9 mouse cellular contexts compared by ENCODE assay signal in the genomic region with DNA sequence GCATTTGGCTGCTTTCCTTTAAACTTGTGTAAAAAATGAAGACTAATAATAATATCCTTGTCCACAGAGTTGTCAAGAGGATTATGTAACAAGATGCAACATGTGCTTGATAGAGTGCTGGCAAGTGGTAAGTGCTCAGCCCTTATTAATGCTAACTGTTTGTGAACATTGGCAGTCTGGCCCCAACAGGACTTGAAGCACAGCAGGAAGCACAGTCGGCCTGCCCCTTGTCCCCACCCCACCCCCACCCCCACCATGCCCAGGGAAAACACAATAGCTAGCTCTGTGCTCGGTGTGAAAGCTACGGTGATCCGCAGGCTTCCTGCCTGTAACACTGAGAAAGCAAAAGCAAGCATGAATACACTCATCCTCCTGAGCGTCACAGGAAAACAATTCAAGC. TPM values are rescaled to one million over a fixed set of nuclear protein-coding genes. Genes with fewer than 3 reads are reported as not detected.
DNase-seq lines count a peak whose midpoint lies in the region; ATAC-seq lines count a peak whose summit lies in the region.
"Had no signal": no experiment of that assay in that cellular context is flagged by ENCODE, and none has a peak within 500 bp of the region (broad histone marks: within the 10 kb centered on the region; RNA-seq: fewer than 3 reads in every experiment).

No protein-coding gene starts in this region.

- H3K9ac ChIP-seq in midbrain, embryonic 15.5 days, result no peak overlapping the region
- H3K9ac ChIP-seq in forebrain, embryonic 11.5 days (ENCODE audit: low read length), result no peak overlapping the region
- H3K9ac ChIP-seq in limb, embryonic 11.5 days (ENCODE audit: low read length), result no peak overlapping the region

- H3K27ac ChIP-seq in midbrain, embryonic 10.5 days (replicated peaks), result peak overlapping the region; percentile 52; the same call in 1 of the 2 replicates
- no peak overlapping the region for H3K27ac ChIP-seq in midbrain, embryonic 15.5 days
- no peak overlapping the region for H3K27ac ChIP-seq in forebrain, embryonic 11.5 days (ENCODE audit: low read depth, low read length)
- H3K27ac ChIP-seq in limb, embryonic 11.5 days (replicated peaks; ENCODE audit: low read depth, low read length), result no peak overlapping the region

- peaks cover 68% of the 10 kb centered on the region for H3K27me3 ChIP-seq in midbrain, embryonic 10.5 days (ENCODE audit: low read depth, poor library complexity, severe bottlenecking)
- H3K27me3 ChIP-seq in midbrain, embryonic 15.5 days (replicated peaks), result peaks cover 6% of the 10 kb centered on the region; the same call in 1 of the 2 replicates
- H3K27me3 ChIP-seq in forebrain, embryonic 11.5 days (ENCODE audit: control insufficient read depth, insufficient read depth, low read length), result peaks cover 5% of the 10 kb centered on the region; the same call in 1 of the 2 replicates
- H3K27me3 ChIP-seq in limb, embryonic 11.5 days (ENCODE audit: control insufficient read depth, insufficient read depth, low read length), result 0 out of 2 replicates have a peak, but pooled peaks cover 6% of the 10 kb centered on the region

- 0 out of 2 replicates have a peak overlapping the region, but pooled peaks have one; percentile 7 for H3K4me3 ChIP-seq in midbrain, embryonic 10.5 days
- H3K4me3 ChIP-seq in midbrain, embryonic 15.5 days, result no peak overlapping the region
- no peak overlapping the region for H3K4me3 ChIP-seq in forebrain, embryonic 11.5 days (ENCODE audit: low read depth, low read length)
- no peak overlapping the region for H3K4me3 ChIP-seq in limb, embryonic 11.5 days (ENCODE audit: low read depth, low read length)

- no peaks in the 10 kb centered on the region for H3K36me3 ChIP-seq in midbrain, embryonic 10.5 days
- no peaks in the 10 kb centered on the region for H3K36me3 ChIP-seq in midbrain, embryonic 15.5 days (replicated peaks)
- no peaks in the 10 kb centered on the region for H3K36me3 ChIP-seq in forebrain, embryonic 11.5 days (ENCODE audit: control insufficient read depth, insufficient read depth, low read length)
- H3K36me3 ChIP-seq in limb, embryonic 11.5 days (ENCODE audit: control insufficient read depth, insufficient read depth, low read length), result no peaks in the 10 kb centered on the region

- peak; percentile 14 for DNase-seq in midbrain, embryonic 10.5 days (ENCODE audit: low spot score)
- DNase-seq in forebrain, embryonic 11.5 days (ENCODE audit: low spot score), result peak; percentile 53
- peak; percentile 21 for DNase-seq in limb, embryonic 11.5 days (ENCODE audit: low spot score)
- DNase-seq in retina, postnatal 1 day, result peak; percentile 75
- DNase-seq in cerebellum, adult 11 months, result no peak
- no peak for DNase-seq in urinary bladder, postnatal 36 days (ENCODE audit: low spot score in 2 of 2)
- DNase-seq in urinary bladder, postnatal 14 days (ENCODE audit: low spot score), result no peak
- DNase-seq: kidney, adult 11 months had no signal

- H3K9me3 ChIP-seq in midbrain, embryonic 10.5 days (replicated peaks), result no peaks in the 10 kb centered on the region
- H3K9me3 ChIP-seq in midbrain, embryonic 15.5 days, result no peaks in the 10 kb centered on the region
- no peaks in the 10 kb centered on the region for H3K9me3 ChIP-seq in forebrain, embryonic 11.5 days (ENCODE audit: control insufficient read depth, low read length)
- no peaks in the 10 kb centered on the region for H3K9me3 ChIP-seq in limb, embryonic 11.5 days (ENCODE audit: control insufficient read depth, low read length)

- no peak; the same call in 1 of the 2 replicates for ATAC-seq in midbrain, embryonic 15.5 days (replicated peaks)
- ATAC-seq in forebrain, embryonic 11.5 days (replicated peaks; ENCODE audit: low FRiP score), result peak; percentile 78
- peak; percentile 57; the same call in 1 of the 2 replicates for ATAC-seq in limb, embryonic 11.5 days (ENCODE audit: insufficient number of reproducible peaks, low FRiP score, low TSS enrichment, low read depth)

- 30% methylated on average over 5 of the region's 5 CpGs for WGBS in midbrain, embryonic 10.5 days
- WGBS in midbrain, embryonic 15.5 days, result 27% methylated on average over 5 of the region's 5 CpGs
- 15% methylated on average over 5 of the region's 5 CpGs for WGBS in forebrain, embryonic 11.5 days
- WGBS in limb, embryonic 11.5 days, result 23% methylated on average over 5 of the region's 5 CpGs

- H3K4me1 ChIP-seq in midbrain, embryonic 10.5 days, result peaks cover 6% of the 10 kb centered on the region
- no peaks in the 10 kb centered on the region for H3K4me1 ChIP-seq in midbrain, embryonic 15.5 days
- no peaks in the 10 kb centered on the region for H3K4me1 ChIP-seq in forebrain, embryonic 11.5 days (replicated peaks; ENCODE audit: control insufficient read depth, insufficient read depth, low read length)
- H3K4me1 ChIP-seq in limb, embryonic 11.5 days (ENCODE audit: control insufficient read depth, insufficient read depth, low read length), result no peaks in the 10 kb centered on the region

- H3K4me2 ChIP-seq in midbrain, embryonic 15.5 days, result no peak overlapping the region
- H3K4me2 ChIP-seq in forebrain, embryonic 11.5 days (ENCODE audit: low read depth, low read length, severe bottlenecking), result 0 out of 2 replicates have a peak overlapping the region, but pooled peaks have one; percentile 18
- no peak overlapping the region for H3K4me2 ChIP-seq in limb, embryonic 11.5 days (ENCODE audit: low read depth, severe bottlenecking)

RNA-seq across cellular contexts. Expression of a gene that starts 12.3 kb away (rescaled TPM):
- 0.15 and 0.43 TPM in 2 replicates for polyA plus RNA-seq in midbrain, embryonic 10.5 days (2016; fragmentation: Nextera tagmentation; extraction: Ambion mirVana)
- 0.32 and 0.44 TPM in 2 replicates for polyA plus RNA-seq in midbrain, embryonic 15.5 days (2015; fragmentation: Nextera tagmentation; extraction: Ambion mirVana)
- 0.28 TPM in 2 replicates for polyA plus RNA-seq in forebrain, embryonic 11.5 days (2014; fragmentation: Nextera tagmentation; extraction: Ambion mirVana)
- 0.87 and 0.91 TPM in 2 replicates for polyA plus RNA-seq in limb, embryonic 11.5 days (2014; fragmentation: Nextera tagmentation; extraction: Ambion mirVana)

RNA-seq across cellular contexts. Expression of a gene that starts 23.5 kb away (rescaled TPM):
- polyA plus RNA-seq in midbrain, embryonic 10.5 days (2016; fragmentation: Nextera tagmentation; extraction: Ambion mirVana), result 7.7 and 9.4 TPM in 2 replicates
- 2.9 and 3.1 TPM in 2 replicates for polyA plus RNA-seq in midbrain, embryonic 15.5 days (2015; fragmentation: Nextera tagmentation; extraction: Ambion mirVana)
- polyA plus RNA-seq in forebrain, embryonic 11.5 days (2014; fragmentation: Nextera tagmentation; extraction: Ambion mirVana), result 11.0 and 12.2 TPM in 2 replicates
- 9.5 and 10.3 TPM in 2 replicates for polyA plus RNA-seq in limb, embryonic 11.5 days (2014; fragmentation: Nextera tagmentation; extraction: Ambion mirVana)

Comparison
In these comparisons a context has a peak if more than half of its experiments do, and no peak if none do; other contexts are left out.
1. DNase-seq: peak in midbrain, embryonic 10.5 days (single experiment), forebrain, embryonic 11.5 days (single experiment), limb, embryonic 11.5 days (single experiment) and retina, postnatal 1 day (single experiment); none in cerebellum, adult 11 months (single experiment), urinary bladder, postnatal 36 days (0 of 2) and urinary bladder, postnatal 14 days (single experiment).